Mouse (Mus musculus) c-Kit-negative CD71-positive TER-119-positive erythroid progenitor cells, embryonic 14.5 days (primary cell): Measurements from ENCODE around the gene Sept10.
"Not testable (repeated sequence)": the region's sequence is repeated elsewhere in the genome, so short reads cannot be mapped to it uniquely, and the experiment has no call there.

ENCODE experiments used
- DNase-seq: peaks from one replicate; pipeline ENCODE4 v3.0.0-alpha.2; 2013; ENCODE audit warnings: low read depth, low spot score

Gene Sept10

GRCm38 (mm10) chr10:59127637-59128036 is 94.0 kb downstream of the Sept10 start:
- DNase-seq = no peak

- DNase-seq = no peak
Measured at GRCm38 (mm10) chr10:59125497-59125896, 96.2 kb downstream of the Sept10 start.

- no peak for DNase-seq
Measured at GRCm38 (mm10) chr10:59119811-59120210, 101.8 kb downstream of the Sept10 start.

DNA sequence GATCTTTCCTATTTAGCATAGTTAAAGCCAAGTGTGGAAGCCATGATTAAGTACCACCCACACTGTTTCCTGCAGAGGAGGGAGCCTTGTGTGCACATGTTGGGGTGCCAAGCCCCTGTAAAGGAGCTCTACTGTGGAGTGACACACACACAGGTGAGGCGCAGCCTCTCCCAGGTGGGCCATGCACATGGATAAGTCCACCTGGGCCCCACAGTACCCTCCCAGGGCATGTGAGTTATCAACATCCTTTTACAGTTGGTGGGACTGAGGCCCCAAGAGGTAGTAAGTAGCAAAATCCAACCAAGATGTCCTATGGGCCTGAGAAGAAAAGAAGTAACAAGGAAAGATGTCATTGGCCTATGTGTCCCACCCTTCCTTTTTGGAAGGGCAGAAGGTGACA is 102.6 kb downstream of the Sept10 start:
- DNase-seq = no peak

- DNase-seq = no peak
Measured at GRCm38 (mm10) chr10:59117555-59117954, 104.1 kb downstream of the Sept10 start.

DNA sequence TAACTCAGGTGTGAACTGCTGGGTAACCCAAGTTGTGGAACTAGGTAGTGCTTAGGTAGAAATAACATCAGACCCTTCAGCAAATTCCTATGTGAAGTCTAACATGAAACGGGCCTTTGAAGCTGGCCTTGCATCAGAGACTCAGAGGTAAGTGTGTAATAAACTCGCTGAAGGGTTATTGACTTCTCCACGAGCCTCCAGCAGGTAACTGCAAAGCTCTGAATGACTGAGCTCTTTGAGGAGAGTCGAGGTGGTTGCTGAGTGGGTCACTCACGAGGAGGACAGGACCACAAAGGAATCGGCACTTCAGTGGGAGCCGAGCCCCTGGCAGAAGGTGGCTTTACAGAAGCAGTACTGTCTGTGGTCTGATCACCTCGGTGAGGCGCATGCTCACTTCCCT is 105.3 kb downstream of the Sept10 start:
- DNase-seq = no peak

GRCm38 (mm10) chr10:59115691-59116090 is 106.0 kb downstream of the Sept10 start:
- DNase-seq = no peak

DNA sequence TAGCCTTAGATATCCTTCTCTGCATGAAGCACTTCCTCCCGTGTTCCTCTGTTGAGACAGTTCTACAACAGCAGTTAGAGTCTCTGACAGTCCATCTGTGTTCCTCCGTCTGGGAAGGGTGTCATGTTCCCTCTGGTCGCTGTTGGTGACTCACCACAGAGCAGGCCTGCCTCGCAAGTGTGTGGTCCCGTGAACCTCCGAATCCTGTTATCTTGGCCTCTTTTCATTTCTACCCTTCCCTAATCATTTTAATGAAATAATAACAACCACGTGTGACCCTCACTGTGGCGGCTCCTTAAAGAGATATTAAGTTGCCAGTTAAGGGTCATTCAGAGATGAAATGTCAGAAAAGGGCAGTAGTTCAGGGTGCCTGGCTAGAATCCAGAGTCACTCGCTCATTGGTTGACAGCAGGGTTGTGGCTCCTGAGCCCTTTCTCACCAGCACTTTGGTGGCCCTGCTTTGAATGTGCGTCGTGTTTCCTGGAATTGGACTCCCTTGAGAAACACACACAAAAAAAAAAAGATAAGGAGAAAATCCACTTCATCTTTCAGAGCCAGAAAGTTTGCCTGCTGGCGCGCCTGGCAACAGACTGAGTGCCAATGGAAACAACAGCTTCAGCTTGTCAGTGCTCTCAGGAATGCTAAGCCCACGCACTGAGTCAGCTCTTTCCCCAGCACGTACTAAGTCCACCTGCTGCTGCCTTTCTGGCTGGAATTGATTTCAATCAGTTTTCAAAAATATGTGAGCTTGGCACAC is 106.9 kb downstream of the Sept10 start:
- no peak for DNase-seq

DNA sequence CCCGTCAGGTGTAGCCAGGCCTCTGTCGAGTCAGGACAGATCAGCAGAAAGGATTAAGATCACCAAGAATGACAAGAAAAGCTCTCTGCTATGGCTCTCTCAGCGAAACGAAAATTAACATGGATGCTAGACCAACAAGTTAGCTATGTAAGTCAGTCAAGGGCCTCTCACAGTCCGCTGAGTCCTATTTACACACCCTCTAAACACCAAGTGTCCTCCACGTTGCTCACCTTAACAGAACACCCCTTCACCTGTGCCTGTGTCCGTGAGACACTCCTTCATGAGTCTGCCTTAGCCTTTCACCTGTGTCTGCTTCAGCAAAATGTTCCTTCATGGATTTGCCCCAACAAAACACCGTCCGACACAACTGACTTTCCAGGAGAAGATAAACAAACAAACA is 108.3 kb downstream of the Sept10 start:
- no peak for DNase-seq

- no peak for DNase-seq
Measured at GRCm38 (mm10) chr10:59112755-59113154, 108.9 kb downstream of the Sept10 start.

- no peak for DNase-seq
Measured at GRCm38 (mm10) chr10:59110386-59110785, 111.3 kb downstream of the Sept10 start.

DNA sequence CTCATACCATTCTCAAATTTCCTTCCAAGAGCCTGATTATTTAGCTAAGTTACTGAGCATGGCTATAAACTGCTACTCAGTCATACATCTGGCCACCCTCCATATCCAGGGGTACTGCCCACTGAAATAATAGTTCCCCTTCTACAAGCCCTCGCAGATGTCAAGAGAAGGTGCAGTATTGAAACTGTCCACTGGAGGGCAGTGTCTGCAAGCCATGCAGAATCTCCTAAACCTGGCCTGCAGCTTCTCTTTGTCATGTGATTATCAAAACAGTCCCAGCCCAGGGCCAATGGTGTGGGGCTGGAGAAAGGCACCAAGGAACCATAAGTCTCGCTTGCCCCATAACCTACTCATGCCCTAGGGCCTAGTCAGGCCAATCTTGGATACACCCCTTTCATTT is 112.6 kb downstream of the Sept10 start:
- peak; percentile 36 for DNase-seq

- DNase-seq = no peak
Measured at GRCm38 (mm10) chr10:59106644-59107043, 115.0 kb downstream of the Sept10 start.

DNA sequence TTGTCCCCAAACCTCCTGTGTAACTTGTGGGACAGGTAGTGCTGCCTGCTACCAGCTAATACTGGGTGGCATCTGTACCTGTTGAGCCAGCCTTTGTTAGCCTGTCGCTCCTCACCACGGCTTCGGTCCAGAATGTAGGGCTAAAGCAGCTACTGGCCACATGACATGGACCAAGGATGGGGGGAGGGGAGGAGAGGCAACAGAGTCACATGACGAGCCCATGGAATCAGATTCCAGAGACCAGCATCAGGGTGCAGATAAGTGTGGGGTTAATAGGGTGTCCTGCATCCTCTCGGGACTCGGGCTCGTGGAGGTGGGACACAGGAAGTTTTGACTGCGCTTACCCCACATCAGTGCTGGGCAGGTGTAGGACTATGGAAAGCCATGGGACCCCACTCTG is 115.8 kb downstream of the Sept10 start:
- no peak for DNase-seq

DNA sequence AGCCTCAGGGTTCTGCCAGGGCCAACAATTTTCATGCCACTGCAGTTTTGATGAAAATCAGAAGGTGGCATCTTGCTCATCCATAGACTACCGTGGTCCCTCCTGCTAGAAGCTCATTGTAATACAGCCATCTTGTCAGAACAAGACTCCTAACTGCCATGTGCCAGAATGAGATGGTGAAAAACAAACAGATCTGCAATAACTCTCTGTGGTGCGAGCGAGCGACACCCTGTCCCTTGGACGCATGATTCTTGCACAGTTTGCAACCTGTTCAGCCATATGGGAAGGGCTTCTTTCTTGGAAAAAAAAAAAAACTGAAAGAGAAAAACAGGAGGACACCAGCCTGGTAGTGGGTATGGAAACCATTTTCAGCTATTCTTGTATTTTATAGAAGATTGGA is 117.0 kb downstream of the Sept10 start:
- DNase-seq = no peak

DNA sequence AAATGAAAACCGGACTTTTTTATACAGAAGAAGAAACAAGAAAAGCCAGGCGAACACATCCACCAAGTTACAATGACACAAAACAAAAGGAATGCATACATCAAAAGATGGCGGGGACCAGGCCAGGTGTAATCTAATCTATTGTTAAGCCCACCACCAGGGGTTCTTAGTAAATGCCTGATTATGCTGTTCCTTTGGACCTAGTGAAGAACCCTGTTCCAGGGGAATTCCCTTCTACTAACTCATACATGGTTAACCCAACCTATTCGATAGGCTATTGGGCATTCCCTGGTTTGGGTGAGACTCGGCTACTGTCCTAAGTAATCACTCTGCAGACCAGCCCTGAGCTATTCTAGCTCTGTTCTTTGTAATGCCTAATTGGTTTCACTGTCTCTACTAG is 118.6 kb downstream of the Sept10 start:
- DNase-seq = not testable (repeated sequence)

DNA sequence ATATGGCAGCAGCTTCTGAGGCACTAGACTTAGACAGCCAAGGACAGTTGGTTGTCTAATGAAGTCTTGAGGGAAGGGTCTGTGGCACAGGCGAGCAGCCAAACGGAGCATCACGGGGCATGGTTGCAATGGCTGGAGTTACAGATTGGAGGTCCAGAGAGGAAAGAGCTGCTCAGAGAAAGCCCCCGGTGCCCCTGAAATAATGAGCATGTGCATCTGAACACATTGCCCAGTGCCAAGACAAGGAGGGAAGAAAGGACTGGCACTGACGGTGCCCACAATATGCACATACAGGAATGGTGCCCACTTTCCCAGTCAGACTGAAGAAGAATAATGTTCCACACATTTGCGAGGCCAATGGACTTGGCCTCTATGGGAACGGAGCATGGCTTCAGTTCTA is 129.7 kb downstream of the Sept10 start:
- no peak for DNase-seq
